Mouse (Mus musculus) common myeloid progenitor, adult 5-6 weeks (primary cell): ENCODE data around the gene Clmn. TPM values are rescaled to one million over a fixed set of nuclear protein-coding genes. Genes with fewer than 3 reads are reported as not detected.
A peak's percentile ranks its signal among the peaks of the same experiment; 100 is the strongest.

Experiments
- ATAC-seq: replicated peaks from 2 replicates; pipeline ENCODE4 v1.8.0; 2016; ENCODE audit warnings: low read depth, mild to moderate bottlenecking, moderate TSS enrichment, inconsistent platforms; ENCODE audit not compliant: poor library complexity, severe bottlenecking
- total RNA-seq: library from RNA; stranded (forward); fragments of 200-1000, 187-1606 nt; gene quantifications from 2 replicates; pipeline ENCODE4 v1.2.3, GENCODE M21; 2017

Clmn gene
- total RNA-seq, 1 experiment from 2014 or later = under 0.01 TPM

GRCm38 (mm10) chr12:104881518-104882060 lies 16.7 kb upstream of the Clmn start:
- ATAC-seq = no peak

DNA sequence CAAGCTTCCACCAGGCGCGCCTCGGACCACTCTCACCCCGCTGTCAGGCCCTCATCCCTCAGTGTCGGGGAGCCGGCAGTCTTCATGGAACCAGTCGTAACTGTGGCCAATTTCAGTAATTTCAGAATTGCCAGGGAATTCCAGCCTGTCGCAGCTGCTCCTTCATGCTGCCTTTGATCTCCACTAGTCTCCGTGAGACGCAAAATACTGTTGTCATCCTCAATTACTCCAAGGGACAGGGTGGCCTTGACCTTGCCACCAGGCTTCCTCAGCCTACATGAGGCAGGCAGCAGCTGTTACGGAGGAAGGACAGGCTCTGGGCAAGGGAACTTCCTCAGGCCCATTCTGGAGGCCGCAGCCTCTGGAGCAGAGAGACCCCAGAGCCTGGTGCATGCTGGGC lies 15.5 kb upstream of the Clmn start:
- ATAC-seq = no peak

- no peak for ATAC-seq
These were observed 14.7 kb upstream of the Clmn start for GRCm38 (mm10) chr12:104879577-104879989.

GRCm38 (mm10) chr12:104876053-104876452 lies 11.2 kb upstream of the Clmn start:
- no peak for ATAC-seq

DNA sequence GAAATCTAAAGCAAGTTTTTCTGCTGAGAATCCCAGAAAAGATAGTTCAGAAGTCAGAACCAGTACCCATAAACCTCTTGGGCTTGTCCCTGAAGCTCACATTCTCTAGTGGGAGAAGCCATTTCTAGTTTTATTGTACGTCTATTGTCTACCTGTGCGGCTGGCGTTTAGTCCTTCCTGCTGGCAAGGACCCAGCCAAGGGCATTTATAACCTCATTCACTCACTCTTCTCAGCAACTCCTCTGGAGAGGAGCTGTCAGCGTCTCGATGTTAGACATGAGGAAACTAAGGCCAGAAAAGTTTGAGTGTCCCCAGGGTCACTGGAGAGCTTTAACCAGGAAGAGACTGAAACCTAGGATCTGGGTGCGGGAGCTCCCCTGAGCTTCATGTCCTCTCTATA lies 7.1 kb upstream of the Clmn start:
- ATAC-seq = no peak

DNA sequence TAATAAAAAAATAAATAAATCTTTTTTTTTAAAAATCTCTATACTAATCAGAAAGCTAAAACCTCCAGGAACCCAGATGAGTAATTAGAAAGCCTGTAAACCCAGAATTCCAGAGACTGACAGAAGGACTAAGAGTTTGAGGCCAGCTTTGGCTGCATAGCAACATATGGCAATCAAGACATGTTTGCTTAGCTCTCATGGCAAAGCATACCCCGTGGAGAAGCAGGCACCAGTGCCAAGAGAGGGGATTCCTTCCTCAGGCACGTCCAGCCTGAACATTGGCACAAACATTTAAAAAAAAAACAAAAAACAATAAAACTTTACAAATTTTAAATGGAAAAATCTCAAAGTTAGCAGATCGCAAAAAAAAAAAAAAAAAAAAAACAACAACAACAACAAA lies 4.9 kb upstream of the Clmn start:
- no peak for ATAC-seq

- peak; percentile 72 for ATAC-seq
These were observed 3.6 kb upstream of the Clmn start for GRCm38 (mm10) chr12:104868430-104868829.

- ATAC-seq = no peak
These were observed 3.0 kb upstream of the Clmn start for GRCm38 (mm10) chr12:104867851-104868250.

GRCm38 (mm10) chr12:104865166-104865535 lies 275 bp upstream of the Clmn start:
- no peak for ATAC-seq

GRCm38 (mm10) chr12:104863653-104864052 lies 1.2 kb downstream of the Clmn start:
- ATAC-seq = no peak

- no peak for ATAC-seq
These were observed 5.7 kb downstream of the Clmn start for GRCm38 (mm10) chr12:104859140-104859539.

- ATAC-seq = no peak
These were observed 6.1 kb downstream of the Clmn start for GRCm38 (mm10) chr12:104858732-104859131.

- no peak for ATAC-seq
These were observed 7.3 kb downstream of the Clmn start for GRCm38 (mm10) chr12:104857614-104858013.

DNA sequence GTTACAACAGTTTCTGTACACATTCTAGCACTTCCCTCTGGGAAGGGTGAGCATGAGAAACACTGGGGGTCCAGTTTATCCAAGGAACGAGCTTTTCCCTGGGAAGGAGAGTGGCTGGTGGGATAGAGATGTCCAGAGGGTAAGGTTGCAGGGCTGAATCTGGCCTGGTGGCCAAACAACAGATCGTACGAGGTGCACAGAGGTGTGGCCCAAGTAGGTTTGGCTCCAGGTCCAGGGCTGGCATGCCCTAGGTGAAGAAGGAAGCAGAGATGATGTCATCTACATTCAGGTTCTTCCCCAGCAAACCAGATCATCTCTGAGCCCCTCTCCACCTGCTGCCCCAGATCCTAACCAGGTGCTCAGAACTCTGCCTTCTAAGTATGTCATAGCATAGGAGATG lies 8.3 kb downstream of the Clmn start:
- no peak for ATAC-seq

- no peak for ATAC-seq
These were observed 9.3 kb downstream of the Clmn start for GRCm38 (mm10) chr12:104855548-104855947.

DNA sequence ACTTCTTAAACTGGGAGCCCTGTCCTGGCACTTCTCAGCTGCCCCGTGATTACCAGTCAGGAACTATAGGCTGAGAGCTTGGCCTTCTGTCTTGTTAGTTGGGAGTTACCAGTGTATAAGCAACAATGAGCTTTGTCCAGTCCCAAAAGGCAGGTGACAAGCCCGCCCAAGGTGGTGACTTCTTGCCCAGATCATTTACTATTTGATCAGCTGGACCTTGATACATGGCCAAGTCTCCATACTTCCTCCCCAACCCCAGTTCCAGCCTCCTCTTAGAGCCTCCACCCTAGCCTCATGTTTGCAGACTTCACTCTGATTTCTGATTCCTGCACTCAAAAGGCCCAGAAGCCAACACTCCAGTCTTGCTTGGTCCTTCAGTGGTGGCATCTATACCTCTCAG lies 10.1 kb downstream of the Clmn start:
- ATAC-seq = no peak

DNA sequence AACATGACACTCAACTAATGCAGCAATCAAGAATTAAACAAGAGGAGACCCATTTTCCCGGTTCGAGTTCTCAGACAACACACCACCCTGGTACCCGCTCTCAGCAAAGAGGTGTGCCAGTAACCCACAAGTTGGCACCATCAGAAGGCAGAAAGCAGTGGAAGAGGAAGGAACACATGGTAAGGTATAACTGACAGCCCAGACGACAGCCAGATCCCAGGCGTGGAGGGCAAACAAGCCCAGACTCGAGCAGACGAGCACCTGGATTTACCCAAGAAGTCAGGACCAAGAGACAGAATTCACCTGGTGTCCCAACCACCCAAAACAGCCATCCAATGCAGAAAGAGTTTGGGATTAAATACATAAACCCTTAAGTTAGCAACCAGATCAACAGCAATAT lies 11.5 kb downstream of the Clmn start:
- no peak for ATAC-seq

DNA sequence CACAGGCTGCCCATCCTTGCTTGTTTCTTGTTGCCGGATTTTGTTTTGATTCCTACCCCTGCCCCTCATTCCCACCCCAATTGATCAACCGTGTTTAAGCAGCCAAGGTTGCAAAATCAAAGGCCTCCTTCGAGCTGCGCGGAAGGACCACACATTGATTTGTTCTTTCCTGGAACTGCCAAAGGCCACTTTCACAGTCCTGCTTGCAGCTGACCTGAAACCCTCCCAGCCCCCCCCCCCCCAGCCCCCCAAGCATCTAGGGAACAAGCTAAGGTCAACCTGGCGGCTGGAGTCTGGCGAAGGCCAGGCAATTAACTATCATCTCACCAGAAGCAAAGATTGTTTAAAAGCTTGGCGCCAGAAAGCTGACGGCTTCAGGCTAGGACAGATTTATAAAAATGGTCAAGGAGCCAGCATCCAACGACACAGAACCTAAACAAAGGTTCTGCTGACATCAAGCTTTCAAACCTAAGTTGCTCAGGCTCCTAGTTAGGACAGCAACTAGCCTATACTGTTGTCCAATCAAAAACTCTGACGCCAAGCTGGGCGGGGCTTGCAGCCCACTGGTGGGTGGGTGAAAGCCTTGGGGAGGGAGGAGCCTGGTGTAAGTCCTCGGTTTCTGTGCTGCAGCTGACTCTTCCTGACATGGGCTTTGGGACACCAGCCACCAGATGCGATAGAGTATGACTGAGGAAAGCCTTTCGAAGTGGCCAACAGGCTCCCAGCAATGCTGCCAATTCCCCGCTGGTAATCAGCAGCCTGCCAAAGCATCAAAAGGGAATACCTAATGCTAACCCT lies 13.0 kb downstream of the Clmn start:
- ATAC-seq = peak; percentile 65; the same call in 1 of the 2 replicates

GRCm38 (mm10) chr12:104850119-104850518 lies 14.8 kb downstream of the Clmn start:
- no peak for ATAC-seq

DNA sequence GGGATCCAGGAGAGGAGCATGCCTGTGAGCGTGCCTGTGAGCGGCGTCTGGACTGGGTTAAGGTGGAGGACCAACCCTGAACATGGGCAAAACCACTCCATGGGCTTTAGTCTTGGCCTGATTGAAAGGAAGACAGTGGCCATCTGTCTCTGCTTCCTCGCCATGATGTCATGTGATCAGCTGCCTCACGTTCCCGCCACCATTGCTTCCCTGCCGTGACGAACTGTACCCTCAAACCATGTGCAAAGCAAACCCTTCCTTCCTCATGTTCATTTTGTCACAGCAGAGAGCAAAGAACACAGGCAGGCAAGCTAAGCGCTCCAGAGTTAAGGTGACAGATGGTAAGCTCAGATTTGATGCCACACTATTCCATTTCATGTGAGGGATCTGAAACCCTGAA lies 16.2 kb downstream of the Clmn start:
- ATAC-seq = no peak

DNA sequence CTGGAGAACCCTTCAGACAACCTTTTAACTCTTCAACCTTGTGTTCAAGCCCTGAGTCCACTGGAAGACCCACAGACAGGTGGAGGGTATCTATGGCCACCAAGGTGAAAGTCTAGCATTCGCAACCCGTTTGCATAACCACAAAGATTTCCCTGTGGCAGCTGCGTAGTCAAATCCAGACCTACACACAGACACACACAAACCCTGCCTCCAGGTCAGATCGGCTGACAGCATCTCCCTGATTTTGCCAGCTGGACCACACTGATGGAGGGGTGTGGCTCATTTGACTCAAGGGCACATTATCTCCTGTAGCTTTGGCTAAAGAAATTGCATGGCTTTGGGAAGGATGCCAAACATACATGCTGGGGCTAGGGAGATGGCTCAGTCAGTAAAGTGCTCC lies 17.6 kb downstream of the Clmn start:
- no peak for ATAC-seq

DNA sequence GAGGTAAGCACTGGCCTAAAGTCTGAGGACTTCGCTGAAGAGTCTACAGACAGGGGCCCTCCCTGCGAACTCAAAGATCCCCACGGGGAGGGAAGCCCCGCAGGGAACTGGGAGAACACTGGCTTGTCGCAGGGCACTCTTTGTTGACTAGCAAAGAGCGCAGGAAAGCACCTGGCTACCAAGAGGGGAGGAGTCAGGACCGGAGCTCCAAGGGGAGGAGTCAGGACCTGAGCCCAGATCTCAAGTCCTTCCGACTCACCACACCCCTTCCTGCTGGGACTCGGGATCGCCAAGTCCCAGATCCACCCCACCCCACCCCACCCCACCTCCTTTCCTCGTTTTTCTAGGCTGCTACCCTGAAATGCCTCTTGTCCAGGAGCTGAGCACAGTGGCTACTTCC lies 19.2 kb downstream of the Clmn start:
- peak; percentile 34 for ATAC-seq
